Mouse (Mus musculus): Measurements from ENCODE around the gene Depdc5.

The Depdc5 gene

DNA sequence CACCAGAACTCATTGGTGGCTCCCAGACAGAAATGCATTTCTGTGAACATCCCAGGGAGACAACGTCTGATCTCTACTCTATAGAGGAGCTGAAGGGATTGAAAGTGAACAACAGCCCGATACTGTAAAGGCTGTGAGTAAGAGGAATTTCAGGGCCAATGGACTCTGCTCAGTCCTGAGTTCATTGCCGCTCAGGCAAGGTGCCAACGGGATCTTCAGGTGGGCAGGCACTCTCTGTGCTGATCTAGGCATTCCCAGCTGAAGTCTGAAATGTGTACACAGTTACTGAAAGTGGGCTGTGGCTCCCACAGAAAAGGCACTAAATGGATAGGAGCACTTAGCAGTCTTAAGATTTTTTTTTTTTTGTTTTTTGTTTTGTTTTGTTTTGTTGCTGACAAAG is 135.3 kb downstream of the Depdc5 start:
- no peak for DNase-seq (ENCODE audit: low read depth, low spot score)

DNA sequence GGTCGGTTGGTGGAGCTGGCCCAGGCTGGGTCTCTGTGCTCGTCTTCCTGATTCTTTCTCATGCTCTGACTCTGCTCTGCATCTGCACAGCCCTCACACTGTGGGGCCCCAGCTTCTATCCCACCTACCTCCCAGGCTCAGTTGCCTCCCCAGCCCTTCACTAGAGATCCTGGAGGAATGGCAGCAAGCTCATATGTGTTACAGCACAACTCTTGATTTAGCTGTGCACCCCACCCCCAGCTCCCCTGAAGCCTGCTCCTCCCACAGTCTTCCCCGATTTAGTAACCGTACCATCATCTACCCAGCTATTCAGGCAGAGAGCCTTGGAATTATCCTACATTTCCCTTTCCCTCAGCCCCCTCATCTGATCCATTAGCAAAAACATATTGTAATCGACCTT is 137.6 kb downstream of the Depdc5 start:
- no peak for DNase-seq (ENCODE audit: low read depth, low spot score)

DNA sequence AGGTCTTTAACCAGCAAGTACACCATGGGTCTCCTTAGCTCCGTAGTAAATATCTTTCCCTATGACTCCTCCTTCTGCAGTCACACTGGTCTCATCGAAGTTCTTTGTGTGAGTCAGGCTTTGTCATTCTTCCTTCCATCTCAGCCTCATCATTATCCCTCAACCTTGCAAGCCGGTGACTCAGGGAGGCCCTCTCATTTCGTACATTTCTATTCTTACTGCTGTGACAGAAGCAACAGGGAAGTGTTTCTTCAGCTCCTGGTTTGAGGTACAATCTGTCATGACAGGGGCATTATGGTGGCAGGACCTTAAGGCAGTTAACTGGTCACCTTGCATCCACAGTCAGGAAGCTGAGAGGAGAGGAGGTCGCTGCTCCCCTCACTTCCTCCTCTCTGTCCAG is 139.3 kb downstream of the Depdc5 start:
- DNase-seq (ENCODE audit: low read depth, low spot score) = no peak

DNA sequence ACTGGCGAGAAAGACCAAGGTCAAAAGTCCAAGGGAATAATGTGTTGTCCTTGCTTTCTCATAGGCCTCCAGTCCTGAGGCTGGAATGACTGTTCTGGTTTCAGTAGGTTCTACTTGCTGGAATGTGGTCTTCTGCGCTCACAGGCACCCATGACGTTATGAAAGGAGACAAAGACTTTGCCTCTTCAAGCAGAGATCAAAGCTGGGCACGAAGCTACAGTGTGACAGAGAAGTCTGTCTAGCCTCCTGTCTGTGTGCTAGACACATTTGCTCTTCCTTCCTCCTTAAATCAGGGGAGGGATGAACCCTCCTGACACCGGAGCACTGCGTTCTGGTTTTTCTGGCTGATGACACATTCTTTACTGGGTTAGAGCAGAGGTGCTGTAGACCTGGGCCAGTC is 140.0 kb downstream of the Depdc5 start:
- no peak for DNase-seq (ENCODE audit: low read depth, low spot score)

DNA sequence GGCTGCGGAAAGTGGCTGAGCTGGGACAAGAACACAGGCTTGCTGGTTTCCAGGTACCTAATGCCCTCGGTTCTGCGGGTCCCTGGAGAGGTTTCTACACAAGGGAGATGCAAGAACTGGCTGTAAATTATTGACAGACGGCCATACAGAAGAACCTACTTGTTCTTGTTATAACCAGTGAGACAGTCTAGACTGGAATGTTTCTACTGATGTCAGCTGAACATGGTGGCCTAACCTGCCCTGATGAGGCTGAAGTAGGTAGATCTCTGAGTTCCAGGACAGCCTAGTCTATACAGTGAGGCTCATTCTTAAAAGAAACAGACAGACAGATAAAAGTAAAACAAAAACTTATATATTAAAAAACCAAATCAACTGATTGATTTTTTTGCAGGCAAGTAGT is 140.6 kb downstream of the Depdc5 start:
- DNase-seq (ENCODE audit: low read depth, low spot score) = no peak

DNA sequence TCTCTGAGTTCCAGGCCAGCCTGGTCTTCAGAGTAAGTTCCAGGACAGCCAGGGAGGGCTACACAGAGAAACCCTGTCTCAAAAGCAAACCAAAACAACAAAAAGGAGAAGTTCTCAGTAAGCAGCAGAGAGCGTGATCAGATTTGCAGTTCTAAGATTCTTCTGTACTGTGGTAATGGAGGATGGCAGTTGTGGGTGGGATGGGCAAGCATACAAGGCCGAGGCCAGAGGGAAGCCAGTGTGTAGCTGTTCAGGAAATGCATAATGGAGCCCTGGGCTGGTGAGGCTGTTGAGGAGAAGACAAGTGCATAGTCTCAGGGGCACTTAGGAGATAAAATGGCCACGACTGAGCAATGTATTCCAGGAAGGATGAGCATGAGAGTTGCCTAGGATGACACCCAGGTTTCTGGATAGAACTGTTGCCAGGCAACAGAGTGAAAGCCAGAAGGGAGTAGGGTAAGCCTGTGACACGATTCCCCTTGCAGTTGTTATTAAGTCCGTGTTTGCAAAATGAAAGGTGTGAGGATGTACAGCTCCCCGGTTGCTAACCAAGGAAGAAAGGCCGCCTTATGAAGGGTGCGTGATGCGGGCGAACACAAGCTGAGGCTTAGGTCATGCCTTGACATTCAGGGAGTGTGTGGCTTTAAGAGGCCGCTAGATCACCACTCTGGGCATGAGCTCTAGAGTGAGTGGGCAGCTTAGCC is 142.1 kb downstream of the Depdc5 start:
- no peak for DNase-seq (ENCODE audit: low read depth, low spot score)

DNA sequence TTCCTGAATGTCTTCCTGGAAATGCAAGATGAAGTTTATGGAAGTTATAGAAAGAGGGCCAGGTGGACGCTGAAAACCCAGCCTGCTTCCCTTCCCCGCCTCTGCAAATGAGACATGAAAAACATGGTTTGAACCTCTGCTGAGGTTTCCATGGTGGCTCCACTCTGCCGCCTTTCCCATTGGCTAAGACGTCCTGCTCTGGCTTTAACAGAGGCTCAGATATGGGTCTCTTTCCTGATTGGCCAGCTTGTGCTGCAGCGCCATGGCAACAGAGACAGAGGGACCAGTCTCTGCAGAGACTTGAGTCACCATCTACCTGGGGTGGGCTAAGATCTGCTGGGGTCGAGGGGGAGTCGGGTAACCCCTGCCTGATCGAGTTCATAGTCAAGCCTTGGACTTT is 143.2 kb downstream of the Depdc5 start:
- no peak for DNase-seq (ENCODE audit: low read depth, low spot score)

DNA sequence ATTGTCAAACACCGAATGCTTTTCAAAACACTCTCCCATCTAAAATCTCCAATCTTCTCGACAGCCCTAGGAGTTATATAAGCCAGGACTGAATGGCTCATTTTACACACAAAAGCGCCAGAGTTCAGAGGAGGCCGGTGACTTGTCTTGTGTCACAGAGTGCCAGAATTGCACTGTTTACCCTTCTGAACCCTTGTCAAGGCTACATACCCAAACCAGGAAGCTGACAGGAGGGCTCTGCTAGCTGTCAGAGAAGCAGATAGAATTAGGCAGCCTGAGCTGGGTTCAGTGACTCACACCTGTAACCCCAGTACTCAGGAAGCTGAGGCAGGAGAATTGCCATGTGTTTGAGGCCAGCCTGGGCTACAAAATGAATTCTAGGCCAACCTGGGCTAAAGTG is 143.9 kb downstream of the Depdc5 start:
- DNase-seq (ENCODE audit: low read depth, low spot score) = no peak

DNA sequence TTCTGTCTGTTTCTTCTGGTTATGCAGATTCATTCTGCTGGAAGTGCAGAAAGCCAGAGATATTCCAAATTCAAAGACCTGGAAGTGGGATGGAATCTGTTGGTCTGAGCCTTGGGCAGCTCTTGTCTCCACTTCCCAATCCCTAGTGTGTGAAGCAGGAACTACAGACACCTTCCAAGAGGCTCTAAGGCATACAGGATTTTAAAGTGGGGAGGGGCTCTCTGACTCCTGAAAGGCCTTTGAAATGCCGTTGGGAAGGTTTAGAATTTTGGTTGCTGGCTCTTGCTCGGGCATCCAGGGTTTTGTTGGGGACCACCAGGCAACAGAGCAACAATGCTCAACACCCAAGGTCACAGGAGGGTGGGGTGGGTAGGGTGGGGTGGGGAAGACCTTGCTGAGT is 145.8 kb downstream of the Depdc5 start:
- peak; percentile 69 for DNase-seq (ENCODE audit: low read depth, low spot score)

DNA sequence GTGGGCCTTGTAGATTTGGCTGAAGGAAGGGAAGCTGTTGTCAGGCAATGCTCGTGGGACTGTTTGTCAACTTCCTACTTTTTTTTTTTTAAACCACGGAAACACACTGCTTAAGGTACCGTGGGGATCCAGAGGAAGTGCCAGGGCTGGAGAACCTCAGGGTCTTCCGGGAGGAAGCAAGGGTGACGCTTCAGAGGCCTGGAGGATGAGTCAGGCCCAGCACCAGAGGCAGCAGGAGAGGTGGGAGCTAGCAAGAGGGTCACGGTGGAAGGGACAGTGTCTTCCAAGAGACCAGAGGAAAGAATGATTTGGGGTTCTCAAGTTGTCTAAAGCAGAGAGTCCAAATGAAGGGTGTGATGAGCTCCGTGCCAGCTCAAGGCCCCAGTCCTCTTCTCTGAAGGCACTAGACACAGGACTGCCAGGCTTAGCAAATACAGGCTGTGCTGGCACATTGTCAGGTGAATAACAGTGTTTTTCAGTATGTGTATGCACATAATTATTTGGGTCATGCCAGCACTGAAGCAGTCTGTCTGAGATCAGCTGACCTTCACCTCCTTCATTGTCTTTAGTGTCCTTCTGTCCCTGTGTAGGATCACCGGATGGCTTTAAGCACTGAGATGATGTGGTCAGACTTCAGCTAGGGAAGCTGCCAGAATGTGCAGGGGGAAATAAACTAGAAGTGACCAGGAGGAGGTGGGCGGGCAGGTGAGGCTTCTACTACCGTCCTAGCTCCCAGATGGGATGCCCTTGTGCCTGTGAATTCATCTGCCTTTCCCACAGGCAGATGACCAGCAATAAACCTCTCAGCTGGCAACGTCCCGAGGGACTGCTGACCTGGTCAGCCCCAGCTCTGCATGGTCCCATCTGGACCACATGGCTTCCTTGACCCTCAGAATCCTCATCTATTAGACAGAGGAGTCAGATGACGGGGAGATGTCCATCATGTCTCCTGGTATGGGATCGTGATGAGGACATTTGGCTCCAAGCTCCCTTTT is 146.6 kb downstream of the Depdc5 start:
- DNase-seq (ENCODE audit: low read depth, low spot score) = no peak

DNA sequence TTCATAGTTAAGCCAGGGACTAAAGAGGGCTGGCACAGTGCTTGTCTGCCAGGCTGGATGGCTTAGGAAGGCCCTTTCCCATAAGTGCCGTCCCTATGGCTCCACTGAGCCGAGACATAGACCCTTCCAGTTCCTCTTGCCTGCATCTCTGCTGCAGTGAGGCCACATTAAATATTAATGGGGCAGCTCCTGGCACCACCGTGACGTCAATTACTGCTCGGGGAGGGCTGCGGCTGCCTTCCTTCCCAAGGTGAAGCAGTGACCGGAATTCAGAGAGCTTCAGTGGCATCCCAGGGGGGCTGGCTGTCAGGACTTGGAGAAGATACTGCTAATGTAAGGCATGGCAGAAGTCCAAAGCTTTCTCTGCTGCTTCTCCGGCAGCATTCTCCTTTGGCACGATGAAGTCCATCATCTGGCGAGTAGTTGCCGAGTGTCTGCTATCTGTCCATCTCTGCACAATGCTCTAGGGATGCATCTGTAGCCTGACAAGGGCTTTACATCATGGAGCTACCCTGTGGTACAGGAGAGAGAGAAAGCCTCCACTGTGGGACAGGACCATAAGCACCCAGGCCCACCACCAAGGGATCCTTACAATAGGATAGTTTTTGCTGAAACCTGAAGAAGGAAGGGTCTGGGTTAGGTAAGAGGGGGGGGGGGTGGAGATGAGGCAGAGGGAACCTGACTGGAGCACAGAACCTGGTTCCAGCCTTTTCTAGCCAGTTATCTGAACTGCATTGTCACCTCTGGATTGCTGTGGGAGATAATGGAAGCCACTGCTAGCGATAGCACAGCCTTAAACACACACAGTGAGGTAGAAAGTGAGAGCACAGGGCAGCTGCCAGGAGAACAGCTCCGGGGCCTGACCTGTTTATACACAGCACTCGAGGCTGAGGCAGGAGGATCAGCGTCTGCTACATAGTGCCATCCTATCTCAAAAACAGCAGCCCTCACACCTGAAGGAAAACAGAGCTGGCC is 147.9 kb downstream of the Depdc5 start:
- peak; percentile 63 for DNase-seq (ENCODE audit: low read depth, low spot score)

DNA sequence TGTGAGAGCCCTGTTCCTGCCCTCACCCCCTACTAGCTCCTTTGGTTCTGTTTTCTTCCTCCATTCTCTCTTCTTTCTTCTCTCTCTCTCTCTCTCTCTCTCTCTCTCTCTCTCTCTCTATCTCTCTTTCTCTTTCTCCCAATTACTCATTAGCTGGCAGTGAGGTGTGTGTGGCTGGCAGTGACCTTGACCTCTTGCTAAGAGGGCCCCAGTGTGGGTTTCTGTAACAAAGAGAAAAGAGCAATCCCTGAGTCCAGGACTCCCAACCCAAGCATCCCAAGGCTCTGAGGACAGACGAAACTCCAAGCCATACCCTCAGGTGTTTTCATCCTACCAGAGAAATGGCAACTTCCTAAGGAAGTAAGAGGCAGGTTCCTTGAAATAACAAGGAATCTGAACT is 150.6 kb downstream of the Depdc5 start:
- DNase-seq (ENCODE audit: low read depth, low spot score) = no peak

DNA sequence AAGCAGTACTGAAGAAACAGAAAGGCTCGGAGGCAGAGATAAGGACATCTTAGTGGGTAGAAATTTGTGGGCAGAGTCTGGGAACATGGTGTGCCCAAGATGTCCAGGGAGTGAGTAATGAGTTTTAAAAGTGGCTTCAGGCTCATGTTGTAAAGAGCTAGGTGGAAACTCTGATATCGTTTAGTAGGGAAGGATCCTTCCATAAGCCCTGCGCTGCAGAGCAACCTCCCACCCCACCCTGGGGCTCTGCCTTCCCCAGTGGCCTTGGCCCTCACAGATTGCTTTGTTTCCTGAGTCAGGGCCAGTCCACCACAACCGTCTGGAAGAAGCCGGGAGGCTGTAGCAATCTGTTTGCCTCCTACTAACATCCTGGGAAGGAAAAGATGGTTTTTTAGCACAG is 152.1 kb downstream of the Depdc5 start:
- no peak for DNase-seq (ENCODE audit: low read depth, low spot score)

DNA sequence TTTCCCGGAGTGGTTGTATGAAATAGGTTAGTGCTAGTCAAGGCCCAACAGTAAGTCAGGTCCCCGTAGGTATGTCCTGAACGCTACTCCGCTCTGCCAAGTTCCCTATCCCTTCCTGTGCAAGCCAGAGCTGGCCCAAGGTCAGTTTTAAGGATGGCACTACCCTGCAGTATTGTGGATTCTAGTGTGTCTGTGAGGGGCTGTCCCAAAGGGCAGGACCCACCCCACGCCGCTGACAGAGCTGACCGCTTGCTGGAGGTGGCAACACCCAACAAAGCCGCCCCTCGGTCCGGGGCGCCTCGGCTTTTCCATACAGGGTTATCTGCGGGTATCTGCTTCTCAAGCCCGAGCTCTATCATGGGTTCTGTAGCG is 154.7 kb downstream of the Depdc5 start:
- no peak for DNase-seq (ENCODE audit: low read depth, low spot score)

DNA sequence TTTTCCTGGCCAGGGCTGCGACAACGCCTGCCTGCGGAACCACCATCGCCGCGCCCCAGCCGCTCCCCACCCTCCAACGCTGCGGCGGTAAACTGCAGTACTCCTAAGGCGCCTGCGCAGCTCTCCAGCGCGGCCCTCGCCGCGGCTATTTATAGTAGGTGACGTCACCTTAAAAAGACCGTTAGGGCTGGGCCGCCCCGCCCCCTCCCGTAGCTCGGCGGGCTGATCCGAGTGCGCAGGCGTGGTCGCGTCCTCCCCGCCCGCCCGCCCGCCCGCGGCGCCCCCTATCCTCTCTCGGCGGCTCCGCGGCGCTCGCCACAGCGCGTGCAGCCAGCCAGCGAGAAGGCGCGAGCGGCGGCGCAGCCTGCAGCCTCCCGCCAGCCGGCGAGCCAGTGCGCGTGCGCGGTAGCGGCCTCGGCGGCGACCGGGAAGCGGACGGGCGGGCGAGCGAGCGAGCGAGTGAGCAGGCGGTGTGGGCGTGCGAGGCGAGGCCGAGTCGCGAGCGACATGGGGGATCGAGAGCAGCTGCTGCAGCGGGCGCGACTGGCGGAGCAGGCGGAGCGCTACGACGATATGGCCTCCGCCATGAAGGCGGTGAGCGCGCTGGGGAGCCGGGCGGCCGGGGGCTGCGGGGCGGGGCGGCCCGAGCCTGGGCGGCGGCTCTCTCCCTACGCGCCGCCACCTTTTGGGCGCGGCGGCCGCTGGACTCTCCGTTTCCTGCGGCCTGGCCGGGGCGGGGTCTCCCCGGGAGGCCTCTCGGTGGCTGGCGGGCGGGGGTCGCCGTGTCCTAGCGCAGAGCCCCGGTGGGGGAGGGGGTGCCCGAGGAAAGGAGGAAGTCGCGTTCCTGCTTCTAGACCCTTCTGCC is 155.3 kb downstream of the Depdc5 start, which contains the start of gene Ywhah:
Gene Ywhah (plus strand): TSS at position 256 of the 865 bp plus-strand sequence.
- DNase-seq (ENCODE audit: low read depth, low spot score) = peak; percentile 96

DNA sequence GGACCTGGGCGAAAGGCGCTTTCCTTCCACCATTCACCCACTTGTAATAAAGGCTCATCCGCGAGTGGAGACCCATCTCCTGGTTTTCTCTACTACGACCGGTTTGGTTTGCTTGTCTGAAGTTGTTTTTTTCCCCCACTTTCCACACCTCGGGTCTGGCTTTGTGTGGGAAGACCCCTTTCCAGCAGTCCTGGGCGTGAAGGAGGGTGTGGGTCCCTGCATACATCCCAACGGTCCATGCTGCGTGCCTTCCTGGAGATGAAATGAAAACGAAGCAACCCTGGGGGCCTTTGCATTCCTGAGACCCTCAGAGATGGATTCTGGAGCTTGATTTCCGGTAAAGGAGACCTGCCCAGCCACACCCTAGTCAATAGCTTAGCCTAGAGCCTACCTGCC is 155.9 kb downstream of the Depdc5 start:
- DNase-seq (ENCODE audit: low read depth, low spot score) = peak; percentile 72

DNA sequence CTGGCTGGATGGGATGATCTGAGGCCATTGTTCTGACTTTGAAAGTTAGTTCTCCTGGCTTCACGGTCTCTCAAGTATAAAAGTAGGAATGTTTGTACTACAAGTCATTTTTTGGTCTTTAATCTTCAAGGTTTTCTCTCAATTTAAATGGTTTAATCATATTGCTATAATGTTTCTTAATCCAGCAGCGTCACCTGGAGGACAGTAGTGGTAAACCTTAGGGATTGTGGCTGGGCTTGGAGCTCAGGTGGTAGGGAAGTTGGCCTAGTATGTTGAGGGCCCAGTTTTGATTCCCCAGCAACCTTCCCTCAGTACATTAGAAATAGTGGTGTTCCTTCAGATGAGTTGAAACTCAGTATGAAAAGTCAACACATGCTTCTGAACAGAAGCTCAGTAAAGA is 158.1 kb downstream of the Depdc5 start:
- peak; percentile 41 for DNase-seq (ENCODE audit: low read depth, low spot score)

DNA sequence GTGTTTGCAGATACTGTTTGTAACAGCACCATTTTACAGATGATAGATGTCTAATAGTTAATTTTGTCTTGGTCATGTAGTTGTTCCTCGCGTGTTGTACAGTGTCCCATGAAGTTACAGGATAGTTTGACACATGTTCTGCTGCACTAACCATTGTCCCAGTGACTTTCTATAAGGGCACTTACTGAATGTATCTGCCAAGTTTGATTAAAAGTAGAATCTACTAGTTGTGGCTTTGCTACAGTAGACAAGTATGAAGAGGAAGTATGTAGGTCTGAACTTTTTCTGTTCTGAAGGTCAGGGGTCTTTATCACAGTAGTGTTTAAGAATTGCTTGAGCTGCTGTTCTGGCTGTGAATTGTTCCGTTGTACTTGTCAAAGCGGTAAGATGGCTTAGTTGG is 159.8 kb downstream of the Depdc5 start:
- DNase-seq (ENCODE audit: low read depth, low spot score) = no peak

DNA sequence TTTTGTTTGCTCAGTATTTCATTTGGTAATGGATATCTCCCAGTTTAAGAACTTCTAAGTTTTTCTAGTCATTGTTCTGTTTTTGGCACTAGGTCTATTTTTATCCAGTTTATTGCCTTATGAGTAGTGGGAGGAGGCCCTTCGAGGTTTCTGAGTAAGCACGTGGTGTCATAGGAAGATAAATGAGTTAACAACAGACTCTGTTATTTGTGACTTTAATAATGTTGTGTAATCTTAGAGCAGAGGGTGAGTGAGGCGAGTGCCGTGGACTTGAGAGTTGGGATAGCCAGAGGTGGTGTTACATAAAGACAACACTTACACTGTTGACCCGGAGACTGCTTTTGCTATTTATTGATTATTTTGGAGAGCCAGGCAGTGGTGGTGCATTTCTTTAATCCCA is 161.0 kb downstream of the Depdc5 start:
- no peak for DNase-seq (ENCODE audit: low read depth, low spot score)

DNA sequence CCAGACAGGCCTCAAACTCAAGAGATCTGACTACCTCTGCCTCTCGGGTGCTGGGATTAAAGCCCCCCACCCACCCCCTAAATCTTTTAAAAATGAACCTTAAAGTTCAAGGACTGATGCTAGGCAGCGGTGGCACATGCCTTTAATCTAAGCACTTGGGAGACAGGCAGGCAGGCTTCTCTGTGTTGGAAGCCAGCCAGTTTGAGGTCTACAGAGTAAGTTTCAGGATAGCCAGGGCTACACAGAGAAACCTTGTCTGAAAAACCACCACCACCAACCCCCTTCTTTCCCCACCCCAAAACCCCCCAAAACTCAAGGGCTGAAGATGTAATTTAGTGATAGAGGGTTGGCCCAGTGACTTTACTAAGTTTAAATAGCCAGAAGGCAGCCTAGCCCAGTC is 165.2 kb downstream of the Depdc5 start:
- no peak for DNase-seq (ENCODE audit: low read depth, low spot score)

Data from ES-CJ7 (cell line).